Mouse (Mus musculus) liver (tissue): Measurements from ENCODE around the gene Cldn4.
"Not testable (repeated sequence)": the region's sequence is repeated elsewhere in the genome, so short reads cannot be mapped to it uniquely, and the experiment has no call there.

ENCODE experiments used
- DNase-seq: peaks from one replicate; pipeline ENCODE4 v3.0.0-alpha.2; 2020; ENCODE audit warnings: mixed read lengths

Gene Cldn4

GRCm38 (mm10) chr5:134963546-134963945, 16.8 kb upstream of the Cldn4 start:
- no peak for DNase-seq

GRCm38 (mm10) chr5:134961519-134961918, 14.8 kb upstream of the Cldn4 start:
- no peak for DNase-seq

GRCm38 (mm10) chr5:134960430-134960829, 13.7 kb upstream of the Cldn4 start:
- DNase-seq, result no peak

GRCm38 (mm10) chr5:134959114-134959513, 12.4 kb upstream of the Cldn4 start:
- DNase-seq, result no peak

GRCm38 (mm10) chr5:134955491-134955890, 8.8 kb upstream of the Cldn4 start:
- DNase-seq, result no peak

GRCm38 (mm10) chr5:134951053-134951884, 4.5 kb upstream of the Cldn4 start:
- peak; percentile 30 for DNase-seq

GRCm38 (mm10) chr5:134948085-134948439, 1.3 kb upstream of the Cldn4 start:
- no peak for DNase-seq

- no peak for DNase-seq
Observed at GRCm38 (mm10) chr5:134947420-134948084, 818 bp upstream of the Cldn4 start.

- no peak for DNase-seq
Observed at GRCm38 (mm10) chr5:134946063-134946856, 474 bp downstream of the Cldn4 start.

GRCm38 (mm10) chr5:134945266-134945959, 1.3 kb downstream of the Cldn4 start:
- no peak for DNase-seq

GRCm38 (mm10) chr5:134944179-134944578, 2.6 kb downstream of the Cldn4 start:
- no peak for DNase-seq

GRCm38 (mm10) chr5:134942740-134943139, 4.0 kb downstream of the Cldn4 start:
- no peak for DNase-seq

- peak; percentile 34 for DNase-seq
Observed at GRCm38 (mm10) chr5:134941472-134942209, 5.1 kb downstream of the Cldn4 start.

- DNase-seq, result not testable (repeated sequence)
Observed at GRCm38 (mm10) chr5:134939554-134939953, 7.2 kb downstream of the Cldn4 start.

GRCm38 (mm10) chr5:134939069-134939468, 7.7 kb downstream of the Cldn4 start:
- no peak for DNase-seq

- no peak for DNase-seq
Observed at GRCm38 (mm10) chr5:134936626-134937185, 10.0 kb downstream of the Cldn4 start.

GRCm38 (mm10) chr5:134936051-134936450, 10.7 kb downstream of the Cldn4 start:
- DNase-seq, result no peak

GRCm38 (mm10) chr5:134934666-134935065, 12.1 kb downstream of the Cldn4 start:
- DNase-seq, result no peak

- not testable (repeated sequence) for DNase-seq
Observed at GRCm38 (mm10) chr5:134933686-134934085, 13.0 kb downstream of the Cldn4 start.

GRCm38 (mm10) chr5:134933281-134933680, 13.5 kb downstream of the Cldn4 start:
- DNase-seq, result no peak

- DNase-seq, result peak; percentile 87
Observed at GRCm38 (mm10) chr5:134932903-134933276, 13.8 kb downstream of the Cldn4 start.
